Mouse (Mus musculus): Measurements from ENCODE around the gene Sin3b. TPM values are rescaled to one million over a fixed set of nuclear protein-coding genes. Genes with fewer than 3 reads are reported as not detected.
A peak's percentile ranks its signal among the peaks of the same experiment; 100 is the strongest.

Sin3b gene
- polyA plus RNA-seq, 1 experiment, result 117 TPM

DNA sequence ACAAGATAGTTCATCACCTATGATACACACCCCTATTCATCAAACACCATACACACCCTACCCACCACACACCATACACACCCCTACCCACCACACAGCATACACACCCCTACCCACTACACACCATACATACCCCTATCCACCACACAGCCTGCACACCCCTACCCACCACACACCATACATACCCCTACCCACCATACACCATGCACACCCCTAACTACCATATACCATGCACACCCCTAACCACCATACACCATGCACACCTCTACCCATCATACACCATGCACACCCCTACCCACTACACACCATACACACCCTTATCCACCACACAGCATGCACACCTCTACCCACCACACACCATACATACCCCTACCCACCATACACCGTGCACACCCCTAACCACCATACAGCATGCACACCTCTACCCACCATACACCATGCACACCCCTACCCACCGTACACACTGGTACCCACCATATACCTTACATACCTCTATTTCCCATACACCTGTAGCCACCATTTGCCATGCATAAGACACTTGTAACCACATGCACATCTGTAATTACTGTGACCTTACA, 24.6 kb upstream of the Sin3b start:
- H3K4me3 ChIP-seq (ENCODE audit: insufficient read depth, low read length), result no peak overlapping the region
- TF ChIP-seq POLR2A (IDR thresholded peaks at IDR 0.05; ENCODE audit: borderline replicate concordance, low read depth, low read length), result no peak
- TF ChIP-seq CTCF (IDR thresholded peaks at IDR 0.05; ENCODE audit: low read depth, low read length), result no peak
- H3K4me1 ChIP-seq (ENCODE audit: control insufficient read depth, insufficient read depth, low read length), result no peaks in the 10 kb centered on the region
- no peak overlapping the region for H3K27ac ChIP-seq (ENCODE audit: insufficient read depth, low read depth, low read length)

DNA sequence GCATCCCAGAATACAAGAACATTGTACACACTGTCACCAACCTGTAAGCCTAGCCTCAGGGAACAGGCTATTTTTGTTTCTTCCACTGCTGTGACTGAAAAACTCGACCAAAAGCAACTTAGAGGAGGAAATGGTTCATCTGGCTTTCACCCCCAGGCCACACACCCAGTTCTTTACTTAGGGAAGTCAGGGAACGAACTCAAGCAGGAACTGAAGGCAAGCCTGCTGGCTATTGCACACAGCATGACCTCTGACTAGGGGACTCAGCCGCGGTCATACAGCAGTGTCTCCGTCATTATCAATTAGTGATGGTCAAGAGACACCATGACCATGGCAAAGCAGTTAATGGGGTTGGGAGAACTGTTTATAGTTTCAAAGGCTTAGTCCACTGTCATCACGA, 10.5 kb upstream of the Sin3b start:
- Histone ChIP-seq H3K4me1 (ENCODE audit: control insufficient read depth, insufficient read depth, low read length) (peaks cover 5% of the 10 kb centered on the region; the same call in 1 of the 2 replicates), H3K4me3 (ENCODE audit: insufficient read depth, low read length) (no peak overlapping the region), H3K27ac (ENCODE audit: insufficient read depth, low read depth, low read length) (no peak overlapping the region)
- TF ChIP-seq CTCF (IDR thresholded peaks at IDR 0.05; ENCODE audit: low read depth, low read length), result no peak
- TF ChIP-seq POLR2A (IDR thresholded peaks at IDR 0.05; ENCODE audit: borderline replicate concordance, low read depth, low read length), result no peak

DNA sequence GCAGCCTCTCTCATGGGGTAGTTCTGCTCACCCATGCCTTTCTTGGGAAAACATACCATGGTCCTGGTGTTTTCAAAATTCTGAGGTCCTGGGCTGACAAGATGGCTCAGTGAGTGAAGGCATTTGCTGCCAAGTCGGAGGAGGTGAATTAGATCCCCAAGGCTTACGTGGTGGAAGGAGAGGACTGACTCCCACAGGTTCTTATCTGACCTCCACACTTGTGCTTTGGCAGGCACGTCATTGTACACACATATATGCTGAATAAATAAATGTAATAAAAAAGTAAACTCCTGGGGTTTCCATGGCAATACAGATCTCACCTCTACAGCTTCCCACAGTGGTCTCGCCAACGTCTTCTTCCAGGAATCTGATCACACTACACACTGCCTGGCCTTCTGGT, 6.5 kb upstream of the Sin3b start:
- Histone ChIP-seq H3K4me3 (ENCODE audit: insufficient read depth, low read length) (no peak overlapping the region), H3K4me1 (ENCODE audit: control insufficient read depth, insufficient read depth, low read length) (peaks cover 5% of the 10 kb centered on the region; the same call in 1 of the 2 replicates), H3K27ac (ENCODE audit: insufficient read depth, low read depth, low read length) (no peak overlapping the region)
- TF ChIP-seq CTCF (IDR thresholded peaks at IDR 0.05; ENCODE audit: low read depth, low read length) (no peak), POLR2A (IDR thresholded peaks at IDR 0.05; ENCODE audit: borderline replicate concordance, low read depth, low read length) (no peak)

DNA sequence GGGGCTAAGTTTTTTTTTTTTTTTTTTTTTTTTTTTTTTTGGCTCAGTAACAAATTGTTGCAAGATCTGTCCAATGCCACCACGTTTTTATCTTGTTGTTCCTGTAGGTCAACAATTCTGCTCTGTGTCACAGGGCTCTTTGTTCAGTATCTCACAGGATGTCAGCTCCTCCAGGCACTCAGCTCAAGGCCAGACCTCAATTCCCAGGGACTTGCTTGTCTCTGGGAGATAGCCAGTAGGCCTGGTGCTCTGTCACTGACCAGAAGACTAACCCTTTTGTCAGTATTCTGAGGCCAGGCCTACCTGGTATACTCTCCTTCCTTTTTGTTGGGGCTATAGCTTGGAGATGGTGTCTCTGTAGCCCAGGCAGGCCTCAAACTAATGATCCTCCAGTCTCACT, 2.5 kb upstream of the Sin3b start:
- no peak overlapping the region for H3K4me3 ChIP-seq (ENCODE audit: insufficient read depth, low read length)
- TF ChIP-seq POLR2A (IDR thresholded peaks at IDR 0.05; ENCODE audit: borderline replicate concordance, low read depth, low read length), result no peak
- TF ChIP-seq CTCF (IDR thresholded peaks at IDR 0.05; ENCODE audit: low read depth, low read length), result no peak
- no peak overlapping the region for H3K27ac ChIP-seq (ENCODE audit: insufficient read depth, low read depth, low read length)
- peaks cover 6% of the 10 kb centered on the region for H3K4me1 ChIP-seq (ENCODE audit: control insufficient read depth, insufficient read depth, low read length)

DNA sequence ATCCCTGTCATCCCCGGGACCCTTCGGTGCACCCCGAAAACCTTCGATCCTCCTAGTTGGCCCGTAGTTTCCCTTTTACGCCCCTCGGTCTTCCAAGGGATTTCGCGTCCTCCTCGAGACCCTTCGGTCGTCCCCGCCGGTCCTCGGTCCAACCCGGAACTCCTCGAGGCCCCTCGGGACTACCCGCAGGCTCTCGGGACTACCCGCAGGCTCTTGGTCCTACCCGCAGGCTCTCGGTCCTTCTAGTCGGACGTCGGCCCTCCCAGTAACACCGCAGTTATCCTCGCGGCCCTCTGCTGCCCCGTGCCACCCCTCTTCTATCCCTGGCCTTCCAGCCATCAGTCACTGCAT, 541 bp downstream of the Sin3b start:
- H3K4me3 ChIP-seq (ENCODE audit: insufficient read depth, low read length), result peak overlapping the region; percentile 85
- peaks cover 6% of the 10 kb centered on the region for H3K4me1 ChIP-seq (ENCODE audit: control insufficient read depth, insufficient read depth, low read length)

DNA sequence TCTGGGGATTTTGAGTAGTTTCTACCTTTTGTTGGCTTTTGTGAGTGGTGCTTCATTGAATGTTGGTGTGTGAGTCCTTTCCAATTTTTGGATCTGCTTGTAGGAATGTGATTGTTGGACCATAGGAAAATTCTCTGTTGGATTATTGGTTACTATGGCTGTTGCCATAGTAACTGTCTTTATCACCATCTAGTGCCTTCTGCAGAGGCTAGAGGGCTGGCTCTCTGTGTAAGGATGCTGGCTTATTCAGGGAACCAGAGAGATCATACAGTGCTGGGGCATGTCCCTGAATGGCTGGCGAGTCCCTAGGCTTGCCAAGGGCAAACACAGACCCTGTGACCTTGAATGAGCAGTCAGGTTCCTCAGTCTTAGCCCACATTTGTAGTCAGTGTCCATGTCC, 5.6 kb downstream of the Sin3b start:
- no peak for TF ChIP-seq POLR2A (IDR thresholded peaks at IDR 0.05; ENCODE audit: borderline replicate concordance, low read depth, low read length)
- no peak for TF ChIP-seq CTCF (IDR thresholded peaks at IDR 0.05; ENCODE audit: low read depth, low read length)
- Histone ChIP-seq H3K4me3 (ENCODE audit: insufficient read depth, low read length) (no peak overlapping the region), H3K27ac (ENCODE audit: insufficient read depth, low read depth, low read length) (no peak overlapping the region), H3K4me1 (ENCODE audit: control insufficient read depth, insufficient read depth, low read length) (peaks cover 6% of the 10 kb centered on the region)

More for the DNA sequence above, 541 bp downstream of the Sin3b start:
- no peak overlapping the region for H3K27ac ChIP-seq (ENCODE audit: insufficient read depth, low read depth, low read length)
- TF ChIP-seq CTCF (IDR thresholded peaks at IDR 0.05; ENCODE audit: low read depth, low read length) (no peak), POLR2A (IDR thresholded peaks at IDR 0.05; ENCODE audit: borderline replicate concordance, low read depth, low read length) (no peak)

DNA sequence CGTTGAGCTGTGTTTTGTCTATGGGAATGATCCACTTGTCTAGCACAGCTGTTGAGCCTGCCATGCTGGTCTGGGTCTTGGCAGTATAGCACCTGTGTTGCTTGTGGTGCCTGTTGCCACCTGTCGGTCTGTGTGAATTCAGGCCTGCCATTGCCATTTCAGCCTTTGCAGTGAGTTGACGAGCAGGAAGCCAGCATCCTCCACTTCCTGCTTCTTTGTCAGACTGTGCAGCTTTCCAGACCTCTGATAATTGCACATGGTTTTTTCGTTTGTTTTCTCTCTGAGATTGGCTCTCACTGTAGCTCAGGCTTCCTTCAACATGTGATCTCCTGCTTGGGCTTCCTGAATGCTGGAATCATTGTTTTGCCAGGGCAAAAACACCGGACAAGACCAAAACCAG, 11.9 kb downstream of the Sin3b start:
- no peak overlapping the region for H3K27ac ChIP-seq (ENCODE audit: insufficient read depth, low read depth, low read length)
- no peak overlapping the region for H3K4me3 ChIP-seq (ENCODE audit: insufficient read depth, low read length)
- no peaks in the 10 kb centered on the region for H3K4me1 ChIP-seq (ENCODE audit: control insufficient read depth, insufficient read depth, low read length)
- TF ChIP-seq CTCF (IDR thresholded peaks at IDR 0.05; ENCODE audit: low read depth, low read length), result no peak

DNA sequence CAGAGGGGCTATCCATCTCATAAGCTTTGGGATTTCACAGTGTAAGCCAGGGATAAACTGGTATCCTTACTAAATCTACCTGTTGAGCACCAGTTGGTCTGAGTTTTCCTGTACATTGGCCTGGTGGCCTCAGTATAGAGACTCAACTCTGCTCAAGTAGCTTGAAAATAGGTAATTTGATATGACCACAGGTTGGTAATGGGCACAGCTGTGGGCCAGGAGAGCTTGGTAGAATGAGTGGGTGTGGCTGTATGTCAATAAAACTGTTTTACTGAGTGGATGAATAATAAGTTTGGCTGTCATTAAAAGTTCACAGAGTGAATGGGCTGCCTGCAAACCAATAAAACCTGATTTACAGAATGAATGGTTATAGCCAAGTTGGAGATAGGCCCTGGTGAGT, 13.8 kb downstream of the Sin3b start:
- TF ChIP-seq CTCF (IDR thresholded peaks at IDR 0.05; ENCODE audit: low read depth, low read length), result no peak
- no peak for TF ChIP-seq POLR2A (IDR thresholded peaks at IDR 0.05; ENCODE audit: borderline replicate concordance, low read depth, low read length)

DNA sequence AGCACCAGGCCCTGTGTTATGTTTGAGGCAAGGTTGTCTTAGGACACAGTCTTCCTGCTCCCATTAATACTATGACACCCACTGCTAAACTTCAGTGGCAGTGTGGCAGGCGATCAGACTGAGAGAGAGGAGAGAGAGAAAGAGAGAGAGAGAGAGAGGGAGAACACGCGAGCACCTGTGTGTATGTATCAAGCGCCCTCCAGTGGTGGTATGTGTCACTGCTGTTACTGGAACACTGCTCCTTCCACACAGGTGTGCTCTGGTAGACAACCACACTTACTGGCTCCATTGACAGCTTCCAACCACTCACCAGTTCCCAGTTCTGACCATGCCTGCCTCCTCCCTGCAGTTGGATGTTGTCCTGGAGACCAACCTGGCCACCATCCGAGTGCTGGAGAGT, 23.0 kb downstream of the Sin3b start:
- Histone ChIP-seq H3K27ac (ENCODE audit: insufficient read depth, low read depth, low read length) (no peak overlapping the region), H3K4me3 (ENCODE audit: insufficient read depth, low read length) (no peak overlapping the region), H3K4me1 (ENCODE audit: control insufficient read depth, insufficient read depth, low read length) (no peaks in the 10 kb centered on the region)
- TF ChIP-seq CTCF (IDR thresholded peaks at IDR 0.05; ENCODE audit: low read depth, low read length), result peak; percentile 59; the same call in 1 of the 2 replicates
- TF ChIP-seq POLR2A (IDR thresholded peaks at IDR 0.05; ENCODE audit: borderline replicate concordance, low read depth, low read length), result no peak

More for the DNA sequence above, 13.8 kb downstream of the Sin3b start:
- no peak overlapping the region for H3K27ac ChIP-seq (ENCODE audit: insufficient read depth, low read depth, low read length)
- H3K4me3 ChIP-seq (ENCODE audit: insufficient read depth, low read length), result no peak overlapping the region
- no peaks in the 10 kb centered on the region for H3K4me1 ChIP-seq (ENCODE audit: control insufficient read depth, insufficient read depth, low read length)

DNA sequence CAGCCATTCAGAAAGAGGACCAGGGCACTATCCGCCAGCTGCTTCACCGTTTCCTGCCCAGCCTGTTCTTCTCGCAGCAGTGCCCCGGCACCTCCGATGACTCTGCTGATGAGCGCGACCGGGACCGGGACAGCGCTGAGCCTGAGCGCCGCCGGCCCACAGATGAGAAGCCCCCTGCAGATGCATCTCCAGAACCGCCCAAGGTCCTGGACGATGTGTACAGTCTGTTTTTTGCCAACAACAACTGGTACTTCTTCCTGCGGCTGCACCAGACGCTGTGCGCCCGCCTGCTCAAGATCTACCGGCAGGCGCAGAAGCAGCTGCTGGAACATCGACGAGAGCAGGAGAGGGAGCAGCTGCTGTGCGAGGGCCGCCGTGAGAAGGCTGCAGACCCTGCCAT, 26.8 kb downstream of the Sin3b start:
- Histone ChIP-seq H3K27ac (ENCODE audit: insufficient read depth, low read depth, low read length) (no peak overlapping the region), H3K4me3 (ENCODE audit: insufficient read depth, low read length) (no peak overlapping the region), H3K4me1 (ENCODE audit: control insufficient read depth, insufficient read depth, low read length) (no peaks in the 10 kb centered on the region)
- TF ChIP-seq POLR2A (IDR thresholded peaks at IDR 0.05; ENCODE audit: borderline replicate concordance, low read depth, low read length) (no peak), CTCF (IDR thresholded peaks at IDR 0.05; ENCODE audit: low read depth, low read length) (no peak)

DNA sequence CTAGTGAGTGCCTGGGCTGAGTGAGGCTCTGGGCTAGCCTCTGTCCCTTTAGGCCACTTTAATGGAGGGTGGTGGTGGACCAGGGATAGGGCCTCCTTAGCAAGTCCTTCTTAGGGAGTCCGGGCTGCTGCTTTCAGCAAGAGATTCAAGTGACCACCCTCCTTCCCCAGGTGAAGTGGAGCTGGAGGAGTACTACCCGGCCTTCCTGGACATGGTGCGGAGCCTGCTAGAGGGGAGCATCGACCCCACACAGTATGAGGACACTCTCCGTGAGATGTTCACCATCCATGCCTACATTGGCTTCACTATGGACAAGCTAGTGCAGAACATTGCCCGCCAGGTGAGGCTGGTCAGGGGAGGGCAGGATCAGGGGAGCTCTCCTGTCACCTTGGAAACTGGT, 27.2 kb downstream of the Sin3b start:
- TF ChIP-seq POLR2A (IDR thresholded peaks at IDR 0.05; ENCODE audit: borderline replicate concordance, low read depth, low read length) (no peak), CTCF (IDR thresholded peaks at IDR 0.05; ENCODE audit: low read depth, low read length) (no peak)
- no peak overlapping the region for H3K27ac ChIP-seq (ENCODE audit: insufficient read depth, low read depth, low read length)
- H3K4me3 ChIP-seq (ENCODE audit: insufficient read depth, low read length), result no peak overlapping the region
- no peaks in the 10 kb centered on the region for H3K4me1 ChIP-seq (ENCODE audit: control insufficient read depth, insufficient read depth, low read length)

All from bone marrow macrophage, adult 2 months (primary cell).